Mouse (Mus musculus) heart, adult 2 months (tissue): Measurements from ENCODE around the gene Ier5l. TPM values are rescaled to one million over a fixed set of nuclear protein-coding genes. Genes with fewer than 3 reads are reported as not detected.
A peak's percentile ranks its signal among the peaks of the same experiment; 100 is the strongest.

Source experiments
- DNase-seq, 2 experiments: peaks; one replicate each; pipeline ENCODE4 v3.0.0; 2021
- H3K27ac ChIP-seq: fragments of 200-600 bp; 2 replicates; pipeline ENCODE4 v1.8.1; 2022
- H3K27me3 ChIP-seq: fragments of 200-500 bp; 2 replicates; pipeline ENCODE4 v1.6.1; 2012; ENCODE audit warnings: mild to moderate bottlenecking, low read length, inconsistent platforms, mixed read lengths; ENCODE audit not compliant: control insufficient read depth, insufficient read depth
- H3K36me3 ChIP-seq: fragments of 200-500 bp; 2 replicates; pipeline ENCODE4 v1.6.1; 2012; ENCODE audit warnings: low read length, inconsistent platforms; ENCODE audit not compliant: control insufficient read depth, insufficient read depth
- H3K4me1 ChIP-seq: fragments of 200-500 bp; 2 replicates; pipeline ENCODE4 v1.6.1; 2011; ENCODE audit warnings: low read length; ENCODE audit not compliant: control insufficient read depth, insufficient read depth
- H3K4me3 ChIP-seq: fragments of 200-600 bp; 2 replicates; pipeline ENCODE4 v1.8.1; 2022
- H3K79me2 ChIP-seq: fragments of 200-500 bp; replicated peaks from 2 replicates; pipeline ENCODE4 v1.6.1; 2012; ENCODE audit warnings: mild to moderate bottlenecking, inconsistent platforms, low read length, moderate library complexity, mixed read lengths; ENCODE audit not compliant: control insufficient read depth, insufficient read depth
- H3K9ac ChIP-seq: fragments of 200-500 bp; 2 replicates; pipeline ENCODE4 v1.6.1; 2012; ENCODE audit warnings: low read depth, mild to moderate bottlenecking, control low read depth, inconsistent platforms, low read length, mixed read lengths
- CTCF ChIP-seq: fragments of 200-600 bp; IDR thresholded peaks from 2 replicates; pipeline ENCODE4 v1.8.1; 2022; ENCODE audit warnings: antibody characterized with exemption, mild to moderate bottlenecking, moderate library complexity
- EP300 ChIP-seq: fragments of 200-500 bp; IDR thresholded peaks from 2 replicates; pipeline ENCODE4 v1.6.1; 2011; ENCODE audit warnings: low read depth, low read length, control low read depth; ENCODE audit not compliant: insufficient read depth
- POLR2A ChIP-seq: fragments of 200-500 bp; IDR thresholded peaks from 2 replicates; pipeline ENCODE4 v1.6.1; 2011; ENCODE audit warnings: mild to moderate bottlenecking, low read depth, low read length, control low read depth; ENCODE audit not compliant: insufficient read depth
- WGBS: fragments of 180-500 bp; shearing (Covaris S2); methylation state at CpG from one replicate; pipeline ENCODE4 v1.1.7; 2018; 5-methylcytosine and 5-hydroxymethylcytosine counted together
- intact Hi-C: fragments of 180-260 bp; cut with DNase I; formaldehyde crosslinking; loops from one replicate; pipeline ENCODE4 v1.15.1; 2025
- polyA plus RNA-seq: library from polyadenylated mRNA; depleted of rRNA; stranded (reverse); fragments of >200 nt; gene quantifications from 2 replicates; pipeline ENCODE4 v1.2.3, GENCODE M21; 2012
- total RNA-seq, 2 experiments: library from RNA; stranded (reverse); gene quantifications; 2 replicates each; pipeline ENCODE4 v1.2.3; 2021

Ier5l gene
- total and polyA plus RNA-seq, 3 experiments = 2.8 to 5.6 (median 3.0) TPM

DNA sequence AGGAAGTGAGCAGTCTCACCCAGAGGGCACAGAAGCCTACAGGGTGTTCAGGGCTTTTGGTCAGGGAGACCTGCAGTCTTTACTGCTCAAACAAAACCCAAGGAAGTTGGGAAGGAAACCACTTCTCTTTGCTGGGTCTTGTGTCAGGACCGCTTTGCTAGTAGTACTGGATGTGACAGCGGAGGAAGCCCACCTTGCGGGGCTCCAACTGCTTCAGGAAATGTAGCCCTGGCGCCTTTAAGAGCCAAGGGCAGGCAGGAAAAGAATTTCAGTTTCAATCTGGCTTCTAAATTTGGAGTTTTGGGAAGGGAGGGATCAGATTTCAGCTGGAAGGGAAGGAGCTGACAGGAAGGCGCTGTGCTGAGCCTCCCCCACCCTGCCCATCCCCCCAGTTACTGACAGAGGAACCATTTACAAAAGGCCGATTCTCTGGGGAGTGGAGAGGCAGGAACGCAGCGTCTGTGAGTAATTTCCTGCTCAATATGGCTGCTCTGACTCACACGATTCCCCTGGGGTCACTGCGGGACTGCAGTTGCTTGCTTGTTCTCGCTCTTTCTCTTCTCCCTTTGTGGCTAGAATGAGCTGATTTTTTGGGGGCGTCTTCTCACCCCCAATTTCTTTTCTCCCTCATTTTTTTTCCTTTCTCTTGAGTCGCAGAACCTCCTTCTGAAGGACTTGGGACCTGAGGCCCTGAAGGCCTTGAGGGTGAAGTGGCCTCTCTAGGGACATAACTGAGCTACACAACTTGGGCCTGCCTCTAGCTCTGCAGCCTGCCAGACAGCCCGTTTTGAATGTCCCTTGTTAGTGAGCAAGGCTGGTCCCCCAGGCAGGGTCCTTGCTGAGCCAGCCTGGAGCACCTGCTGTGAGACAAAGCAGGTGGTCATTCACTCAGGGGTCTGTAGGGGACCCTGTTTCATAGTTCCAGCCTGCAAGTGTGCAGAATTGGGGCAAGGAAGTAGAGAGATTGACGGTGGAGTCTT is 32.2 kb downstream of the Ier5l start:
- under 1% methylated on average over 15 of the region's 15 CpGs for WGBS
- peak overlapping the region; percentile 75 for H3K9ac ChIP-seq
- peak overlapping the region; percentile 41 for H3K4me3 ChIP-seq
- intact Hi-C loops = loop anchor here (1.0 to 5.0 kb wide), 3 partner anchors 28 to 275 kb away; no protein-coding TSS in a partner anchor
- H3K27me3 ChIP-seq = no peaks in the 10 kb centered on the region
- peak overlapping the region; percentile 97 for H3K27ac ChIP-seq
- peaks cover 56% of the 10 kb centered on the region for H3K4me1 ChIP-seq
- peak; percentile 100 for TF ChIP-seq EP300
- TF ChIP-seq CTCF = no peak
- TF ChIP-seq POLR2A = peak; percentile 90
- H3K36me3 ChIP-seq = peaks cover 20% of the 10 kb centered on the region
- DNase-seq = peak; percentile 83 to 92
- no peaks in the 10 kb centered on the region for H3K79me2 ChIP-seq

DNA sequence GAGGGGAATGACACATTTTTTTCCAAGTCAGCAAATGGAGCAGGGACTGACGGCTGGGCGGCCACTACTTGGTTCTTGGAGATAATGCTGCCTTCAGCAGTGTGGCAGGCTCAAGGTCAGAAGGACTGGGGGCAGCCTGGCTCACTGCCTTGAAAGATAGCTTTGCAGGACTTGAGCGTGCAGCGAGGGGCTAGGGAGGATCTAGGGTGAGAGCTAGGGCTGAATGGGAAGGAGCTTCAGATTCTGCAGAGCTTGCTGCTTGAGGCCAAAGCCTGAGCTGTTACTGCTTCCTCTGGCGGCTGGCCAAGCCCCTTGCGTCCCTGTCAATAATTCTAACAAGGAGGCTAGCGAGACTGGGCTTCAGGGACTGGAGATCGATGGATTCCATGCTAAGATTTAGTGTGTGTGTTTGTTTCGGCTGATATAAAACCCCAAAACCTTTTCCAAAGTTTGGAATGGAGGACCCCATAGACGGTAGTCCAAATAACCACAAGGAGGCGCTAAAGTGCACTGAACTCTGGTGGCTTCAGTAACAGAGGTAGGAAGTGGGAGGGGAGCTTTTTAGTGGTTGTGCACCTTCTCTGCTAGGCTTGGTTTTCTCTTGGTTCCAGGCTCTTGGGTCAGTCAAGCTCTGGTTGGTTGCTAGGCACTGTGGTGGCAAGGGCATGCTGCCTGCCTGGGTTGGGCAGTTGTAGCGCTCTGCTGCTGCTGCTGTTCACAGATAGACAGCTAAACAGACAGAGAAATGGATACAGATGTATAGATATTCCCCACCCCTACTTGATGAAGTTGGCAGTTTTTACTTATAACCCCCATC is 33.1 kb downstream of the Ier5l start:
- Histone ChIP-seq H3K4me3 (peak overlapping the region; percentile 41), H3K79me2 (no peaks in the 10 kb centered on the region), H3K27me3 (no peaks in the 10 kb centered on the region), H3K9ac (peak overlapping the region; percentile 73), H3K27ac (peak overlapping the region; percentile 97), H3K4me1 (peaks cover 47% of the 10 kb centered on the region), H3K36me3 (peaks cover 19% of the 10 kb centered on the region)
- intact Hi-C loops = loop anchor here (1.0 to 5.0 kb wide), 3 partner anchors 29 to 276 kb away; no protein-coding TSS in a partner anchor
- peak; percentile 82 to 85 for DNase-seq
- peak; percentile 69; the same call in 1 of the 2 replicates for TF ChIP-seq EP300
- peak; percentile 86 for TF ChIP-seq CTCF
- peak; percentile 68 for TF ChIP-seq POLR2A
- 3% methylated on average over 12 of the region's 12 CpGs for WGBS

DNA sequence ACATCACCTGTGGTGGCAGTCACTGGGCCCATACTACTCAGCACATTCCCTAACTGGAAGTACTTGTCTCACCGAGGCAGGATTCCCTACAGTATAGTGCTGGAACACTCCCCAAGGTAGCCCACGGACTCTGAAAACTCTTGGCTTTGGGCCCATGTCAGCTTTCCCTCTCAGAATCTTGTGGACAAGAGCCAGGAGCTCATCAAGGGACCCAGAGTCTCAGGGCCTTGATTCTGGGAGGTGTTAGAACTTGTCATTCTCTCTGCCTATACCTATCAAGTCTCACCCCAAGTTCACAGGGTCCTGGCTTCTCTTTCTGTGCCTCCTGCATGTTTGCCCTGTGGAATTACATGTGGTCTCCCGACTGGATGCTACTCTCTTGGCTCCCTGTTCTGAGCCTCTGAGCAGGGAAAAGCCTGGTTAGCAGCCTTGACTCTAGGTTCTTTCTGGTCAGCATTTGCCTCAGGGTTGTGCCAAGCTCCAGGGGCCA is 33.8 kb downstream of the Ier5l start:
- no peak for TF ChIP-seq CTCF
- TF ChIP-seq POLR2A = no peak
- TF ChIP-seq EP300 = no peak
- Histone ChIP-seq H3K4me3 (no peak overlapping the region), H3K27ac (peak overlapping the region; percentile 97), H3K79me2 (no peaks in the 10 kb centered on the region), H3K27me3 (no peaks in the 10 kb centered on the region), H3K9ac (peak overlapping the region; percentile 23; the same call in 1 of the 2 replicates), H3K4me1 (peaks cover 41% of the 10 kb centered on the region), H3K36me3 (peaks cover 19% of the 10 kb centered on the region)
- WGBS = 8% methylated on average over 3 of the region's 3 CpGs
- intact Hi-C loops = loop anchor here (2.0 to 5.0 kb wide), 2 partner anchors 107 to 277 kb away; no protein-coding TSS in a partner anchor
- DNase-seq = no peak

DNA sequence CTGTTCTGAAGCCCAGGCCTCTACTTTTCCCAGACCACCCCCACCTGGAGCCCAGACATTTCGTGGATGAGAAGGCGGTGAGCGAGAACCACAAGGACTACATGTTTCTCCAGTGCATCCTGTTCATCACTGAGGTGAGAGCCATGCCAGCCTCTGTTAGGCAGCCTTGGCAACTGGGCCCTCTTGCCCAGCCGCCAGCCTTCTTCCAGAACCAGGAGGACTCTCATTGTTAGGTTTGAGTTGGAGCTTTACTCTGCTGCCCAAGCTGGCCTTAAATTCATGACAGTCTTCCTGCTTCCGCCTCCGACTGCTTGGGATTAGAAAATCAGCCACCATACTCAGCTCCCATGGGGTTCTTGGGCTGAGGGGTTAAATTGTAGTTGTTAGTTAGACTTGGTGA is 34.4 kb downstream of the Ier5l start:
- intact Hi-C loops = loop anchor here (2.0 to 5.0 kb wide), 2 partner anchors 108 to 277 kb away; no protein-coding TSS in a partner anchor
- DNase-seq = no peak
- no peak overlapping the region for H3K9ac ChIP-seq
- peak overlapping the region; percentile 97 for H3K27ac ChIP-seq
- peaks cover 15% of the 10 kb centered on the region for H3K36me3 ChIP-seq
- no peaks in the 10 kb centered on the region for H3K79me2 ChIP-seq
- WGBS = 79% methylated on average over 6 of the region's 6 CpGs
- H3K4me1 ChIP-seq = peaks cover 38% of the 10 kb centered on the region
- no peak overlapping the region for H3K4me3 ChIP-seq
- TF ChIP-seq CTCF (no peak), POLR2A (no peak), EP300 (no peak)
- no peaks in the 10 kb centered on the region for H3K27me3 ChIP-seq

DNA sequence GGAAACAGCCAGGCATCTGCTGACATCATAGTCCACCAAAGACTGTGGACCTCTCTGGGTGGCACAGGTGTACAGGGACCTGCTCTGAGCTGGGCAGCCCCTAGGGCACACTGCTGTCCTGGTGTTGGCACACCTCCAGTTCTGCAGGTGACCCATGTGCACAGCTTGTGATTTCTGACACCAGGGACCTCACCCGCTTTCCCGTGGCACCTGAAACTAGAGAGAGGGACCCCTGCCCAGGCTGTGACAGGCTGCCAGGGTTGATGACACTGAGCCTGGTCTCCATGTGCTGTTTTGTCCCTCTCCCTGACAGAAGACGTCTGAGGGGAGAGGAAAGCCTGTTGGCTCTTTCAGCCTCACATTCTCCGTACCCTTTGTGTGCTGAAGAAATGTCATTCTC is 36.2 kb downstream of the Ier5l start:
- Histone ChIP-seq H3K27ac (no peak overlapping the region), H3K4me1 (peaks cover 22% of the 10 kb centered on the region), H3K9ac (no peak overlapping the region), H3K4me3 (no peak overlapping the region), H3K27me3 (no peaks in the 10 kb centered on the region), H3K36me3 (peaks cover under 1% of the 10 kb centered on the region), H3K79me2 (no peaks in the 10 kb centered on the region)
- DNase-seq = no peak
- intact Hi-C loops = no loop called here
- no peak for TF ChIP-seq POLR2A
- TF ChIP-seq CTCF = no peak
- no peak for TF ChIP-seq EP300
- 91% methylated on average over 4 of the region's 4 CpGs for WGBS
